Mouse (Mus musculus) heart, postnatal 0 days (tissue): ENCODE measurements at regions not wholly inside any gene's neighbourhood (a gene's known extent, or its start where the extent isn't known, plus 50 kb on each side); places are given as distances from the start of the nearest gene placed in this dataset.

Source experiments
- CTCF ChIP-seq: IDR thresholded peaks from 2 replicates; pipeline ENCODE4 v1.5.1; 2016; ENCODE audit warnings: antibody characterized with exemption, control low read depth, low read depth
- EP300 ChIP-seq: IDR thresholded peaks from 2 replicates; pipeline ENCODE4 v1.6.1; 2016; ENCODE audit warnings: antibody characterized with exemption, low read depth

- TF ChIP-seq CTCF (no peak), EP300 (no peak)
These were observed 692.6 kb upstream of the Adgra3 start for GRCm38 (mm10) chr5:50751358-50751757.
